Mouse (Mus musculus) neural tube, embryonic 11.5 days (tissue): Measurements from ENCODE around the gene Cwc15. TPM values are rescaled to one million over a fixed set of nuclear protein-coding genes. Genes with fewer than 3 reads are reported as not detected.

Experiments
- ATAC-seq: fragments of 200-750 bp; cut with Nextera tagmentation; 2 replicates; pipeline ENCODE4 v1.8.0; 2017; ENCODE audit warnings: moderate number of reproducible peaks, mild to moderate bottlenecking, moderate TSS enrichment, moderate library complexity; ENCODE audit not compliant: insufficient read depth, low FRiP score, low TSS enrichment
- DNase-seq: peaks from one replicate; pipeline ENCODE4 v3.0.0-alpha.2; 2015; ENCODE audit warnings: low spot score
- H3K27ac ChIP-seq: fragments of 300-500 bp; sonication (generic); 2 replicates; pipeline ENCODE4 v1.5.1; 2014; ENCODE audit warnings: low read depth, mild to moderate bottlenecking, low read length
- H3K27me3 ChIP-seq: fragments of 300-500 bp; sonication (generic); 2 replicates; pipeline ENCODE4 v1.6.1; 2014; ENCODE audit warnings: mild to moderate bottlenecking, low read length, mixed read lengths; ENCODE audit not compliant: control insufficient read depth, insufficient read depth
- H3K36me3 ChIP-seq: fragments of 300-500 bp; sonication (generic); 2 replicates; pipeline ENCODE4 v1.6.1; 2014; ENCODE audit warnings: mild to moderate bottlenecking, low read length, moderate library complexity, mixed read lengths; ENCODE audit not compliant: control insufficient read depth, insufficient read depth
- H3K4me1 ChIP-seq: fragments of 300-500 bp; sonication (generic); 2 replicates; pipeline ENCODE4 v1.6.1; 2014; ENCODE audit warnings: low read length, mixed read lengths; ENCODE audit not compliant: control insufficient read depth, insufficient read depth
- H3K4me2 ChIP-seq: fragments of 300-500 bp; sonication (generic); 2 replicates; pipeline ENCODE4 v1.6.1; 2014; ENCODE audit warnings: low read depth, mild to moderate bottlenecking, moderate library complexity
- H3K4me3 ChIP-seq: fragments of 300-500 bp; sonication (generic); 2 replicates; pipeline ENCODE4 v1.5.1; 2014; ENCODE audit warnings: low read depth, low read length
- H3K9ac ChIP-seq: fragments of 300-500 bp; sonication (generic); 2 replicates; pipeline ENCODE4 v1.6.1; 2014; ENCODE audit warnings: mild to moderate bottlenecking, low read length
- H3K9me3 ChIP-seq: fragments of 300-500 bp; sonication (generic); 2 replicates; pipeline ENCODE4 v1.6.1; 2016; ENCODE audit warnings: low read length; ENCODE audit not compliant: control insufficient read depth
- WGBS: fragments of 180-500 bp; shearing (Covaris S2); extraction: QIAGEN DNeasy Blood & Tissue Kit; methylation state at CpG from one replicate; pipeline ENCODE4 v1.1.7; 2014; 5-methylcytosine and 5-hydroxymethylcytosine counted together
- polyA plus RNA-seq: library from polyadenylated mRNA; unstranded; fragments of >200 nt; fragmentation: Nextera tagmentation; extraction: Ambion mirVana; gene quantifications from 2 replicates; pipeline ENCODE4 v1.2.1, GENCODE M21; 2014

The Cwc15 gene
- polyA plus RNA-seq, 1 experiment from 2014 or later = 180 TPM

- Histone ChIP-seq H3K4me2 (no peak overlapping the region), H3K27ac (no peak overlapping the region), H3K27me3 (no peaks in the 10 kb centered on the region), H3K9me3 (no peaks in the 10 kb centered on the region), H3K4me3 (no peak overlapping the region), H3K4me1 (no peaks in the 10 kb centered on the region), H3K9ac (no peak overlapping the region), H3K36me3 (no peaks in the 10 kb centered on the region)
- whole genome bisulfite sequencing = 88% methylated on average over 9 of the region's 9 CpGs
- ATAC-seq (no peak), DNase-seq (no peak)
Measured at GRCm38 (mm10) chr9:14534833-14535456, 34.5 kb downstream of the Cwc15 start.

DNA sequence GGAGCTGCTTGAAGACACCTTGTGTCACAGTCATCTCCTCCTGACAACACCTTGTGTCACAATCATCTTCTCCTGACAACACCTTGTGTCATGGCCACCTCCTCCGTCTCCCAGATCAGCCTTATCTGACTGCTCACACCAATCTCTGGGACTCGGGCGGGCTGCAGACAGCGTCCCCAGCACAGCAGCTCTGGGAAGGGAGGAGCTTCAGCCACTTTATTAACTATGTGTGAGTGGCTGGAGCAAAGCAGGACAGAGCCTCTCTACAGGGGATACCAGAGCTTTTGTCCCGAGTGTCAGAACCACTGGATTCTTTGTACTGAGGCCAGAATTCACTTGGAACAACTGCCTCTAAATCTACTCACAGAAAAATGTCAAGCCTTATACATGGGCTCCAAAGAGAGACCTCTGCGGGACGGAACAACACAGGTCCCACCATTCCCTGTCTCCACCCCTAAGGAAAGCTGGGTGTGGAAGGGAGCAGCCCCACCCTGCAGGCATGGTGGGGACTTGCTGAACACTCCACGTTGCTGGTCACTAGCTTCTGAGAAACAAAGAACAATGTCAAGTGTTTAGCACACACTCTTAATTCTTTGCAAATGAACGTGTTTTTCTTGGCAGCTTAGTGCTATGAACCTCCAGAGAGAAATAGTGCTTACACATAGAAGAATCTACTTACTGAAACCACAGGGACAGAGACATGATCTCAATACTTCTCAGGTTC, 43.8 kb downstream of the Cwc15 start:
- no peak overlapping the region for H3K9ac ChIP-seq
- peaks cover 21% of the 10 kb centered on the region for H3K36me3 ChIP-seq

DNA sequence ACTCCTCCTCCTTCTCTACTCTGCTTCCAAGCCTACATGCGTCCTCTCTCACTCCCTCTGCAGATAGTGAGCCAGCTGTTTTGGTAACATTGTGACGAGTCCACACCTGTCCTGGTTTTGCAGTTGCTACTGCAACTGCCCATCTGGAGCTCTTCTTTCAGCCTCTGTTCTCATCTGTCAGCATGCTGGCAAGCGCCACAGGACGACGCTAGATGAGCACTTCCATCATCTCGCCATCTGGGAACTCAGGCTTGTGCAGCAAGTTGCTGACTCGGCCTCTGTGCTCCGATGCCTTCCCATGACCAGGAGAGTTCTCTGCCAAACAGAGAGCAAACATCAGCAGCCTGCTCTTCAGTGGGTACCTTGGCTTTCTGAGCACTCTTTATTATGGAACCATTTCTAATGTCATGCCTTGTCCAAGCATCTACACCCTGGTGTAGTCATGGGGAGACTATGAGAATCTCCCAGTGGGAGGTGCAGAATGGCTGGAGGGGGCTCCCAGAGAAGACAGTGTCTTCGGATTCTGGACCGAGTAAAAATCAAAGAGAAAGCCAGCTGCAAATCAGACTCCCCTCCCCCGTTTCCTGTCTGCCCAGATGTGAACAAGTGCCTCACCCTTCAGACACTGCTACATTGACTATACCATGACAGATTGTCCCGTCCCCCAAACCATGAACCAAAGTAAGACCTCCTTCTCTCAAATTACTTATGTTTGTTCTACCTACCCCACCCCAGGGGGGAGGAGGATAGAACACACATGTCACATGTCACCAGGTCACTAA, 47.4 kb downstream of the Cwc15 start:
- no peaks in the 10 kb centered on the region for H3K4me1 ChIP-seq
- no peak for DNase-seq
- no peak overlapping the region for H3K9ac ChIP-seq
- H3K4me3 ChIP-seq = no peak overlapping the region
- H3K27ac ChIP-seq = no peak overlapping the region
- 65% methylated on average over 12 of the region's 12 CpGs for WGBS
- no peaks in the 10 kb centered on the region for H3K27me3 ChIP-seq
- no peak overlapping the region for H3K4me2 ChIP-seq
- no peak for ATAC-seq
- no peaks in the 10 kb centered on the region for H3K9me3 ChIP-seq
- peaks cover 18% of the 10 kb centered on the region for H3K36me3 ChIP-seq

More for the DNA sequence above, 43.8 kb downstream of the Cwc15 start:
- 69% methylated on average over 9 of the region's 9 CpGs for WGBS
- no peaks in the 10 kb centered on the region for H3K9me3 ChIP-seq
- H3K4me2 ChIP-seq = no peak overlapping the region
- no peaks in the 10 kb centered on the region for H3K4me1 ChIP-seq
- DNase-seq = no peak
- H3K27me3 ChIP-seq = no peaks in the 10 kb centered on the region
- ATAC-seq = peak; percentile 27; the same call in 1 of the 2 replicates
- no peak overlapping the region for H3K27ac ChIP-seq
- no peak overlapping the region for H3K4me3 ChIP-seq

DNA sequence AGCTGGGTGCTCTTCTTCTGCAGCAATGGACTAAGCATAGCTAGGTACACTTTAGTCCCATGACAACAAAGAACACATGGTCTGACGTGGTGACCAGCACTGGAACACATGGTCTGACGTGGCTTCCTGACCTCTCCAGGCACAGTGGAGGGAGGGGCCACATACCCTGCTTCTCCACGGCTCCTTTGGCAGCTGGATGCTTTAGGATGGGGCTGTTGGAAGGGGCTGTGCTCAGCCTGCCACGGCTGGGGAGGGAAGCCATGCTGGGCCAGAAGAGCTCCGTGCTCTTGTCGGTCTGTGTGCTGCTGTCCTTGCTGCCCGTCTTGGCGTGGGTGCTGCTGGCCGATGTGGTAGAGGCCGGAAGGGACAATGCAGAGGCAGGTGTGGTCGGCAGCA, 47.9 kb downstream of the Cwc15 start:
- Histone ChIP-seq H3K27ac (no peak overlapping the region), H3K27me3 (no peaks in the 10 kb centered on the region), H3K9ac (no peak overlapping the region), H3K9me3 (no peaks in the 10 kb centered on the region), H3K4me1 (no peaks in the 10 kb centered on the region), H3K4me3 (no peak overlapping the region), H3K4me2 (no peak overlapping the region), H3K36me3 (peaks cover 18% of the 10 kb centered on the region)
- WGBS = 71% methylated on average over 11 of the region's 11 CpGs
- DNase-seq (no peak), ATAC-seq (no peak)

- H3K4me2 ChIP-seq = no peak overlapping the region
- no peak overlapping the region for H3K9ac ChIP-seq
- 93% methylated on average over 10 of the region's 10 CpGs for WGBS
- H3K27ac ChIP-seq = no peak overlapping the region
- no peaks in the 10 kb centered on the region for H3K4me1 ChIP-seq
- no peak overlapping the region for H3K4me3 ChIP-seq
- no peak for ATAC-seq
- no peaks in the 10 kb centered on the region for H3K27me3 ChIP-seq
- no peaks in the 10 kb centered on the region for H3K9me3 ChIP-seq
- no peak for DNase-seq
- peaks cover 21% of the 10 kb centered on the region for H3K36me3 ChIP-seq
Measured at GRCm38 (mm10) chr9:14558332-14558731, 57.9 kb downstream of the Cwc15 start.

DNA sequence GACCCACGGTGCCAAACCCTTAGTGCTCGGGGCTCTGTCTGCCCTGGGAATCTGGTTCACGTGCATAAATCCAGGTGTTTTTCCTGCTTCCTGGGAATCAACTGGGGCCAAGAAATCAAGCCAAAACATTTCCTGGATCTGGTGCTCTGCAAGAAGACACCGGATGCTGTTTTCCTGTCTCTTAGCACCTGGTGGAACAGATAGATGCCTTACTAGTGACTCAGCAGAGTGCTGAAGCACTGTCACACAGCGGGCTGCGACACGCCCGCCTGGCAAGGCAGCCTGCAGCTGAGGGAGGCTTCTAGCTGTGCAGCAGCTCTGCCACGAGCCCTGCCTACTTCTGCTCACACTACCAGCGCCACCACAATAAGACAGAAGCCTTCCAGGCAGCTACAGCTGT, 59.0 kb downstream of the Cwc15 start:
- H3K4me2 ChIP-seq = no peak overlapping the region
- peaks cover 25% of the 10 kb centered on the region for H3K36me3 ChIP-seq
- 81% methylated on average over 10 of the region's 10 CpGs for WGBS
- ATAC-seq = no peak
- no peaks in the 10 kb centered on the region for H3K4me1 ChIP-seq
- no peak overlapping the region for H3K9ac ChIP-seq
- no peak overlapping the region for H3K4me3 ChIP-seq
- no peak overlapping the region for H3K27ac ChIP-seq
- H3K9me3 ChIP-seq = no peaks in the 10 kb centered on the region
- H3K27me3 ChIP-seq = no peaks in the 10 kb centered on the region
- DNase-seq = no peak

DNA sequence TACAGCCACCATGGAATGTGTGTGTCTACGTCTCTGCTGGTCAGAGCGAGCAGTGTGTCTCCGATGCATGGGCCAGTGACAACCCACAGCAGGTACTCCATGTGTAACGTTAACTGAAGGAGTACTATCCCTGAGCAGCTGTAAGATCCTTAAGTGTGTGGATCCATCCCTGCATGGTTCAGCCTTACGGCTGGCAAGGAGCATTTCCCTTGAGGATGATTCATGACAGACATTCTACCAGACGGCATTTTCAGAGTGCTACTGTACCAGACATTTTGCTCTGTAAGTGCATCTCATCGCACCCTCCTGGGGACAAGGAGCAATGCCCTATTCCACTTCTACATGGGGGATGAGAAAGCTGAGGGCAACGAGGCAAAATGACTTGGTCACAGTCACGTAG, 59.6 kb downstream of the Cwc15 start:
- no peak for ATAC-seq
- WGBS = 79% methylated on average over 9 of the region's 9 CpGs
- Histone ChIP-seq H3K36me3 (peaks cover 28% of the 10 kb centered on the region), H3K4me1 (no peaks in the 10 kb centered on the region), H3K9ac (no peak overlapping the region), H3K4me2 (no peak overlapping the region), H3K9me3 (no peaks in the 10 kb centered on the region), H3K27me3 (no peaks in the 10 kb centered on the region), H3K4me3 (no peak overlapping the region), H3K27ac (no peak overlapping the region)
- no peak for DNase-seq
